Mouse (Mus musculus) CH12.LX (cell line): Measurements from ENCODE around the gene Mrnip.
A peak's percentile ranks its signal among the peaks of the same experiment; 100 is the strongest.

ENCODE experiments used
- CTCF ChIP-seq, 2 experiments: IDR thresholded peaks in 1 of 2; conservative IDR thresholded peaks in 1 of 2; 2 replicates each; pipeline ENCODE4 v1.5.1; 2011 to 2012; ENCODE audit warnings: low read depth in 2 of 2, low read length in 2 of 2, improper control_type of control experiment in 1 of 2, inconsistent platforms in 1 of 2, mild to moderate bottlenecking in 1 of 2, moderate library complexity in 1 of 2
- E2F4 ChIP-seq: IDR thresholded peaks from 2 replicates; pipeline ENCODE4 v1.6.1; 2011; ENCODE audit warnings: low read depth, low read length, improper control_type of control experiment; ENCODE audit not compliant: insufficient replicate concordance
- EP300 ChIP-seq: IDR thresholded peaks from 2 replicates; pipeline ENCODE4 v1.6.1; 2011; ENCODE audit warnings: low read length, improper control_type of control experiment
- HCFC1 ChIP-seq: IDR thresholded peaks from 2 replicates; pipeline ENCODE4 v1.6.1; 2012; ENCODE audit warnings: low read depth, mild to moderate bottlenecking, inconsistent platforms, low read length, improper control_type of control experiment
- MAX ChIP-seq: IDR thresholded peaks from 2 replicates; pipeline ENCODE4 v1.6.1; 2011; ENCODE audit warnings: low read length, improper control_type of control experiment
- MYC ChIP-seq: IDR thresholded peaks from 2 replicates; pipeline ENCODE4 v1.6.1; 2011; ENCODE audit warnings: low read depth, mild to moderate bottlenecking, improper control_type of control experiment, low read length
- NELFE ChIP-seq: IDR thresholded peaks from 2 replicates; pipeline ENCODE4 v1.6.1; 2011; ENCODE audit warnings: low read depth, low read length, improper control_type of control experiment
- RAD21 ChIP-seq: IDR thresholded peaks from 2 replicates; pipeline ENCODE4 v1.6.1; 2011; ENCODE audit warnings: low read depth, mild to moderate bottlenecking, low read length, improper control_type of control experiment, moderate library complexity
- RCOR1 ChIP-seq: conservative IDR thresholded peaks from 2 replicates; pipeline ENCODE4 v1.6.1; 2012; ENCODE audit warnings: low read depth, mild to moderate bottlenecking, inconsistent platforms, low read length, improper control_type of control experiment
- SMC3 ChIP-seq: IDR thresholded peaks from 2 replicates; pipeline ENCODE4 v1.6.1; 2011; ENCODE audit warnings: low read depth, low read length, improper control_type of control experiment
- USF1 ChIP-seq: IDR thresholded peaks from 2 replicates; pipeline ENCODE4 v1.6.1; 2014; ENCODE audit warnings: low read depth, mild to moderate bottlenecking, inconsistent platforms, low read length, improper control_type of control experiment

GRCm38 (mm10) chr11:50174730-50175187 lies 515 bp downstream of the Mrnip start:
- TF ChIP-seq MAX (0 out of 2 replicates have a peak, but pooled peaks have one; percentile 66), MYC (peak; percentile 72; the same call in 1 of the 2 replicates), HCFC1 (peak; percentile 93), E2F4 (peak; percentile 90; the same call in 1 of the 2 replicates), EP300 (no peak), CTCF (conservative IDR thresholded peaks at IDR 0.05 in 1 of 2, IDR thresholded peaks at IDR 0.05 in 1 of 2; ENCODE audit: low read depth in 2 of 2, low read length in 2 of 2) (no peak), NELFE (peak; percentile 97), RAD21 (no peak), RCOR1 (no peak), USF1 (no peak), SMC3 (no peak)
